Mouse (Mus musculus) spleen, adult 2 months (tissue): ENCODE data around the gene Parp6. TPM values are rescaled to one million over a fixed set of nuclear protein-coding genes. Genes with fewer than 3 reads are reported as not detected.

ENCODE experiments used
- DNase-seq, 2 experiments: peaks; one replicate each; pipeline versions ENCODE4 v3.0.0 to v3.0.0-alpha.2; 2012 to 2021; ENCODE audit warnings: low spot score in 2 of 2, low read depth in 1 of 2
- H3K27ac ChIP-seq: fragments of 200-500 bp; 2 replicates; pipeline ENCODE4 v1.5.1; 2012; ENCODE audit warnings: low read length, inconsistent platforms; ENCODE audit not compliant: insufficient read depth
- H3K27me3 ChIP-seq: fragments of 200-500 bp; 2 replicates; pipeline ENCODE4 v1.6.1; 2012; ENCODE audit warnings: mild to moderate bottlenecking, moderate library complexity, low read length, inconsistent platforms; ENCODE audit not compliant: control insufficient read depth, insufficient read depth
- H3K36me3 ChIP-seq: fragments of 200-500 bp; 2 replicates; pipeline ENCODE4 v1.6.1; 2012; ENCODE audit warnings: mild to moderate bottlenecking, low read length, inconsistent platforms; ENCODE audit not compliant: control insufficient read depth, insufficient read depth
- H3K4me1 ChIP-seq: fragments of 200-500 bp; 2 replicates; pipeline ENCODE4 v1.6.1; 2011; ENCODE audit warnings: inconsistent platforms; ENCODE audit not compliant: control insufficient read depth, insufficient read depth, insufficient read length
- H3K4me3 ChIP-seq: fragments of 200-500 bp; 2 replicates; pipeline ENCODE4 v1.5.1; 2011; ENCODE audit warnings: mild to moderate bottlenecking, inconsistent platforms; ENCODE audit not compliant: insufficient read depth, insufficient read length; ENCODE audit errors: extremely low read depth
- CTCF ChIP-seq: fragments of 200-500 bp; IDR thresholded peaks from 2 replicates; pipeline ENCODE4 v1.5.1; 2011; ENCODE audit warnings: mild to moderate bottlenecking, inconsistent platforms; ENCODE audit not compliant: insufficient read depth, insufficient read length, insufficient replicate concordance; ENCODE audit errors: extremely low read depth
- POLR2A ChIP-seq: fragments of 200-500 bp; IDR thresholded peaks from 2 replicates; pipeline ENCODE4 v1.6.1; 2011; ENCODE audit warnings: low read depth, low read length, inconsistent platforms
- WGBS: fragments of 180-500 bp; shearing (Covaris S2); methylation state at CpG from one replicate; pipeline ENCODE4 v1.1.7; 2018; 5-methylcytosine and 5-hydroxymethylcytosine counted together
- polyA plus RNA-seq: library from polyadenylated mRNA; depleted of rRNA; stranded (reverse); fragments of >200 nt; gene quantifications from 2 replicates; pipeline ENCODE4 v1.2.3, GENCODE M21; 2012

Parp6 gene
- polyA plus RNA-seq, 1 experiment: 15.6 TPM

DNA sequence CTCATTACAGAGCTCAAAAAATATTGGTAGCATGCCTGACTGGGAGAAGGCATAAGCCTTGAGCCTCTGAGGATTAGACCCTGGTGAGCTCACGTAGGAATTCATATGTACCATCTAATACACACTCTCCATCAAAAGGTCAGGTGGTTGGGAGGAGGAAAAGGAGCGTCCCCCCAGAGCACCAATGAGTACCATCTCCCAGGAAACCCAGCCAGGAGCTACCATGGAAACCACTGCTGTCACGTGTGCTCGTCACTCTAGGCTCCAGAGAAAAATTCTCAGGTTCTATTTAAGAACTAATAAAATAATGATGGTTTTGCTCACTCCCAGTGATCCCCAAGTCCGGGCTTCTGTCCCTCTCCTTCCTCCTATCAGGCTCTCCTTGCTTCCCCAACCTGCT, 28.8 kb upstream of the Parp6 start:
- no peak for DNase-seq
- Histone ChIP-seq H3K27ac (no peak overlapping the region), H3K36me3 (no peaks in the 10 kb centered on the region), H3K27me3 (peaks cover 1% of the 10 kb centered on the region; the same call in 1 of the 2 replicates), H3K4me1 (no peaks in the 10 kb centered on the region), H3K4me3 (no peak overlapping the region)
- TF ChIP-seq POLR2A: no peak
- TF ChIP-seq CTCF: no peak
- WGBS: 78% methylated on average over 5 of the region's 5 CpGs

DNA sequence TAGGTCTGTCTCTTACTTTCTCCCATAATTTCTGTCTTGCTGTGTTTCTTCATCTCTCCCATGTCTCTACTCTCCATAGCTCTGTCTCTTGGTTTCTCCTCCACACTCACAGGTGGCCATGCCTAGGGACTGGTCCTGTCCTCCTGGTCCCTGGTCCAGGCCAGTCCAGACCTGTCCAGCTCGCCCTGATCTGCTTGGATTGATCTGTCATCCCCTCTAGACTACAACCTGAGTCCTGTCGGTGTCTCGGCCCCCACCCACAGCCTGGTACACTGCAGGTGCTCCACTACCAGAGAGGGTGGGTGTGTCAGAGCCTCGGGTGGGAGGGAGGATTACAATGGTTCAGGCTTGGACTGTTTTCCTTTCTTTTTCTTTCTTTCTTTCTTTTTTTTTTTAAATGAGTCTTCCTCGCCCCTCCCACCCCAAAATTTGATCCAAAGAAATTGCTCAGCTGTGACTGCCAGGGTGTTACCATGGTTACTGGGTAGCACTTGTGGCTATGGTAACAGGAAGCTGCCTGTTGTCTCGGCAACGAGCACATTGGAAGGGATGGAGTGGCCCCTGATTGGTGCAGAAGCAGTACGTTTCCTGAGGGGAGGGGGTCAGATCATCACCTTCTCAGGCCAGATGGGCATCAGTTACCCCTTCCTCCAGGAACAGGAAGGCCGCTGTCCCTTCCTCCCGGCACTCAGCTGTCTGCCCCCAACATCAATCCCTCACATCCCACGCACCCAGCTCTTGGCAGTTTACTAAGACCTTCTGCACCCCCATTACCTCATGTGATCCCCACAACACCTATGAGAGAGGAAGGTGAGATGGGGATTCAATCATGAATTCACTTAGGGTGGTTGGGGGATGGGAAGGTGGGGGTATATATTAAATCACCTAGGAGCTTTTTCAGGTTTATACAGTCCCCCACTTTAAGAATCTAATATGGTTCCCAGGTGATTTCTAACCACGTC, 28.1 kb upstream of the Parp6 start:
- no peaks in the 10 kb centered on the region for H3K27me3 ChIP-seq
- WGBS: 45% methylated on average over 12 of the region's 12 CpGs

DNA sequence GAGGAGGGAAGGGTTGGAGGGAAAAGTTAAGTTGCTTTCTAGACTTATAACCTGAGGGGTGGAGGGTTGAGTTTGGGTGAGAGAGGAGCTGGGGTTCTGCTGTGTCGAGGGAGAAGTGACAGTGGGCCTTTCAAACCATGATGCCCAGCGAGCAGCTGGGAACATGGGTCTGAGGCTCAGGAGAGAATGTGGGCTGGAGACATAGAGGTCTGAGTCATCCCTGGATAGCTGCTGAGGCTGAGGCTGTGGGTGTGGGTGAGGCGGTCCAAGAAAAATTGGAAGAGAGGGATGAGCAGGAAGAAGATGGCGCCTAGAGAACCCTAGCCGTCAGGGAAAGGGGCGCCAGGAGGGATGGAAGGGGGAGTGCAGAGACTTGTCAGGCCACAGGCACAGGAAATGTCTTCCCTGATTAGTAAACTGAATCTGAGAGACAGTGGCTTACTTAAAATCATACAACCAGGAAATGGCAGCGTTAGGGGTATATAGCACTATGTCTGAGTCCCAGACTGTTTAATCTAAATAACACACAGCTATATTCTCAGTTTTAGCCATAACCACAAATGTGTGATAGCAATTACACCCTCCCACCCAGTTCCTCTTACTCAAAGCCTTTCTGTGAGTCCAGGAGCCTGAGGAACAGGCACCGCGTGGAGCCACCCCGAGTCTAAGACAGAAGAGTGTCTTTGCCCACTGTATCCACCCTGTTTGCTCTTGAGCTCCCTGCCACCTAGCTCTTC, 27.2 kb upstream of the Parp6 start:
- Histone ChIP-seq H3K36me3 (no peaks in the 10 kb centered on the region), H3K4me1 (no peaks in the 10 kb centered on the region), H3K27ac (no peak overlapping the region), H3K27me3 (no peaks in the 10 kb centered on the region), H3K4me3 (no peak overlapping the region)
- DNase-seq: no peak
- WGBS: 66% methylated on average over 10 of the region's 10 CpGs
- TF ChIP-seq POLR2A: no peak
- TF ChIP-seq CTCF: no peak

More for the DNA sequence above, 28.1 kb upstream of the Parp6 start:
- no peak overlapping the region for H3K27ac ChIP-seq
- H3K4me3 ChIP-seq: no peak overlapping the region
- DNase-seq: no peak
- TF ChIP-seq POLR2A (no peak), CTCF (no peak)
- no peaks in the 10 kb centered on the region for H3K36me3 ChIP-seq
- no peaks in the 10 kb centered on the region for H3K4me1 ChIP-seq

DNA sequence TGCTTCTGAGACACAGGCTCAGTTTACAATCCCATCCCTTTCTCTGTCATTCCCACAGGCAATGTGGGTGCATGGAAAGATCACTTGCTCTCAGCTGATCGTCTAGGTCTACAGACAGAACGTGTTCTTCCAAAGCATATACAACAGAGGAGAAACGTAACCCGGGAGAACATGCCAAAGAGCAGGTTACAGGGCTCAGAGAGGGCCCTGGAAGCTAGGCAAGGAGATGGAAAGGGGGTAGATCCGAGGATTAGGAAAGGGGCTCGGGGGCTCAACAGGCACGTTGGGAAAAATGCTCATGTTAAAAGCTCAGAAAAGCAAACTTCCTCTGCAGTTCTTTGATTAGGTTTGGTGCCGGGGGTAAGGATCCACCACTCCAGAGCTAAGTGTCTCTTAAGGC, 15.4 kb upstream of the Parp6 start:
- TF ChIP-seq POLR2A: no peak
- TF ChIP-seq CTCF: no peak
- H3K27ac ChIP-seq: no peak overlapping the region
- H3K27me3 ChIP-seq: no peaks in the 10 kb centered on the region
- no peaks in the 10 kb centered on the region for H3K36me3 ChIP-seq
- 80% methylated on average over 8 of the region's 8 CpGs for WGBS
- DNase-seq: no peak
- no peaks in the 10 kb centered on the region for H3K4me1 ChIP-seq
- no peak overlapping the region for H3K4me3 ChIP-seq

DNA sequence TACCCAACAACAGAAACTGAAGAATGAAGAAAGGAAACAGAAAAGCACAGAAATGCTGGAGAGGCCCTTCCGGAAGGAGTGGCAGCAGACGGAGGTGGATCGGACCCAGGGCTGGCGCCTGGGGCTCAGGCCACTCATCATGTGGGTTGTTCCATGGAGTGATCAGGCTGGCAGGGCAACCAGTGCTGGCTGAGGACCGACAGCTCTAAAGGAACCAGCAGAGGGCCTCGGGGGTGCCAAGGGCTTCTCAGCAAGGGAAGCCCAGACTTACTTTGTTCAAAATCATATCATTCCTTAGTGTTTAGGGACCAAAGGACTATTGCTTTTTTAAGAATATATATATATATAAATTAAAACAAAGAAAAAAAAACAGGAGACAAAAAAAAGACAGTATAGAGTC, 11.1 kb upstream of the Parp6 start:
- H3K36me3 ChIP-seq: no peaks in the 10 kb centered on the region
- H3K4me1 ChIP-seq: no peaks in the 10 kb centered on the region
- no peak for DNase-seq
- H3K27me3 ChIP-seq: no peaks in the 10 kb centered on the region
- H3K4me3 ChIP-seq: no peak overlapping the region
- H3K27ac ChIP-seq: no peak overlapping the region
- TF ChIP-seq POLR2A: no peak
- TF ChIP-seq CTCF: no peak
- WGBS: 65% methylated on average over 6 of the region's 6 CpGs

DNA sequence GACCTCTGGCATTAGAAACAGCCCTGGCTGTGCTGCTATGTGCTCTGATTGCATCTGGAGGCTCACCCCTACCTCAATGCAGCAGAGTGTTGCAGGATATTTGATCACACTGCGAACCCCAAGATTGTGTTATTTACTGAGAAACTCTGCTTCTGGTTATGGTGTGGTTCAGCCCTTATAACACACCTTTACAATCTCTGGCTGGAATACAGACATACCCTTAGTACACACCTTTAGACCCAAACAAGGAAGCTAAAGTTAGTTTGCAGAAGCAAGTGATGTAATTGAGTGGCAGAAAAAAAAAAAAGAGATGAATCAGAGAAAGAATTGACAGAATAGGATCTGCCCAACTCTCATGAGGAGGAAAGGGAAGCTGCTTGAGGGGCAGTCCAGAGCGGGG, 6.1 kb upstream of the Parp6 start:
- Histone ChIP-seq H3K4me3 (no peak overlapping the region), H3K4me1 (no peaks in the 10 kb centered on the region), H3K27me3 (no peaks in the 10 kb centered on the region), H3K36me3 (no peaks in the 10 kb centered on the region), H3K27ac (no peak overlapping the region)
- TF ChIP-seq CTCF (no peak), POLR2A (no peak)
- WGBS: 82% methylated on average over 2 of the region's 2 CpGs
- DNase-seq: no peak
